Mouse (Mus musculus) brain, embryonic 14.5 days (tissue): ENCODE data around the gene Usp37. TPM values are rescaled to one million over a fixed set of nuclear protein-coding genes. Genes with fewer than 3 reads are reported as not detected.
"Not testable (repeated sequence)": the region's sequence is repeated elsewhere in the genome, so short reads cannot be mapped to it uniquely, and the experiment has no call there.

Experiments used
- DNase-seq: peaks from one replicate; pipeline ENCODE4 v3.0.0-alpha.2; 2011; ENCODE audit warnings: low read depth
- CTCF ChIP-seq: fragments of 200-500 bp; IDR thresholded peaks from 2 replicates; pipeline ENCODE4 v1.5.1; 2012; ENCODE audit warnings: inconsistent platforms, mild to moderate bottlenecking, moderate library complexity, borderline replicate concordance; ENCODE audit not compliant: insufficient read depth, insufficient read length; ENCODE audit errors: extremely low read depth
- POLR2A ChIP-seq: fragments of 200-500 bp; IDR thresholded peaks from 2 replicates; pipeline ENCODE4 v1.6.1; 2012; ENCODE audit warnings: mild to moderate bottlenecking, inconsistent platforms, borderline replicate concordance; ENCODE audit not compliant: poor library complexity, insufficient read depth, insufficient read length, severe bottlenecking; ENCODE audit errors: extremely low read depth
- polyA plus RNA-seq: library from polyadenylated mRNA; depleted of rRNA; stranded (reverse); fragments of >200 nt; gene quantifications from 2 replicates; pipeline ENCODE4 v1.2.3, GENCODE M21; 2012

Usp37 gene
- polyA plus RNA-seq, 1 experiment: 15.5 TPM

DNA sequence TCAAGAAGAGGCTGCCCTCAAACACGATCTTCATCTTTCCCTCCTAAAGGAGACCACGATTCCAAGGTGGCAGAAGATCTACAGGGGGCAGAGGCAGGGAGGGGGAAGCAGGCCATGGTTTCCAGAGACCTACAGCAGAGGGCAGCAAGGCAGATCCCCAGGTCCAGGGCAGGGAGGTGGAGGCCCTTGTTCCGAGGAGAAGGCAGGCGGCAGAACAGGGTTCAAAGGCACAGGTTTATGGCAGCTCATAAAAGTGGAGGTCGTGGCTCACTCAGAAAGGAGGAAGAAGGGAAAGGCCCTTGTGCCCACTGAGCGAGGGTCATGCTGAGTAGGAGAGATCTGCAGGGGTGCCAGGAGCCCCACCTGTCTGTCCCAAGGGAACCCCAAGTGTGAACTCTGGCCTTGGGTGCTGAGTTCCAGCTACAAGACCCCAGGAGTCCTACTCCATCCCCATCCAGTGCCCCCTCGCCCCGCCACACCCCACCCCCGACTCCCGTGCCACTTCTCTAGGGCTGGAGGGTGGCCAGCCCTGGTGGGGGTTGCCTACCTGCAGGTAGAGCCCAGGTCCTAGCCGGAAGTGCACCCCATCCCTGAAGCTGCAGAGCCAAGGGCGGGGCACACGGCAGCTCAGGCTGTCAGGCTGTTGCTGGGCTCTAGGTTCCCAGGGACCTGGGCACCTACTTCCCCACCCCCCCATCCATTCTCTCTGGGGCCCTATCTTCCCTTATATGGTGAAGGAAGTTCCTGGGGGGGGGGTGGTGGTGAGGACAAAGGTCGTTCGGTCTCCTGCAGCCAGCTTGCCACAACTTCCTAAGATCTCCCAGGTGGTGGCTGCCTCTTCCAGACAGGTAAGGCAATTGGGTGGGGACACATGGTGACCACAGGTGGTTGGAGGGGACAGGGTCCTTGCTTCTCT lies 135.2 kb downstream of the Usp37 start, which contains the start of gene Vil1:
Gene Vil1 (plus strand): TSS at position 788 of the 916 bp plus-strand sequence.
- TF ChIP-seq POLR2A (no peak), CTCF (no peak)
- no peak for DNase-seq

DNA sequence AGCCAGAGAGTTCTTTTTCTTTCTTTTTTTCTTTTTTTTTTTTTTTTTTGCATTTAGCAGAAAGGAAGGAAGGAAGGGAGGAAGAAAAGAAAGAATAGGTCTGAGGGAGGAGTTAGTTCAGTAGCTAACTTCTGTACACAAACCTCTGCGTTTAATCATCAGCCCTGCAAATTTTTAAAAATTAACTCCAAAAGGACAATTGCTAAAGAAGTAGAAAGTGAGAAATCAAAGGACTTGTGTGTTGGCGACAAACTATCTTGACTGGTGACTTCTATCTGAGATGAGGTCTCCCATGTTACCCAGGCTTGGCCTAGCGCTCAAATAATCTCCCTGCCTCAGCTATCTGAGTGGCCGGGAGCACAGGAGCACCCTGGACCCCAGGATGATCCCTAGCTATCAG lies 139.9 kb downstream of the Usp37 start:
- TF ChIP-seq CTCF (no peak), POLR2A (no peak)
- no peak for DNase-seq

DNA sequence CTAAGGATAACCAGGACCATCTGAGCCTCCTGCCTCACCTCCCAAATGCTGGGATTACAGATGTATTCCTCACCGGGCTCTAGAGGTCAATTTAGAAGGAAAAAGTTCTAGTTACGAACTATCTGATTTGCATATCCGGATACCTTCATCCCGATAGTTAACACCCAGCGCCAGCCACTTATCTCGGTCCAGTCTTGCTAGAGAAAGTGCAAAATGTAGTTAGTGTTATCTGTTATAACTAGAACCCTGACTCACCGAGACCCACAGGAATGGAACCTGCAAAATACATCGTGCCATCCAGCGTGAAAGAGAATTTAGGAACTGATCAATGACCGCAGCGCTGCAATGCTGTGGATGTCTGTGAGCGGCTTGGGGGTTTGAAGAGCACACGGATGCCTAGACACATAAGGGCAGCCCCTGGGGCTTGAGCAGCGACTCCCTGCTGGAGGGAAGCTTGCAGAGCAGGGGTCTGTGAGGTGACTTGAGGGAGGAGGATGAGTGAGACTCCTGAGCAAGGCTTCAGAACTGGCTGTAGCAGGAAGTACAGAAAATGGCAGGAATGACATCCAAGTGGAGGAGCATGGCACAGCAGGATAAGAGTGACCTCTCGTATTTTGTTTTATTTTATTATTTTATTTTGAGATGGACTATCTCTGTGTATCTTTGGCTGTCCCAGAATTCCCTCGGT lies 142.9 kb downstream of the Usp37 start:
- TF ChIP-seq POLR2A (no peak), CTCF (no peak)
- no peak for DNase-seq

DNA sequence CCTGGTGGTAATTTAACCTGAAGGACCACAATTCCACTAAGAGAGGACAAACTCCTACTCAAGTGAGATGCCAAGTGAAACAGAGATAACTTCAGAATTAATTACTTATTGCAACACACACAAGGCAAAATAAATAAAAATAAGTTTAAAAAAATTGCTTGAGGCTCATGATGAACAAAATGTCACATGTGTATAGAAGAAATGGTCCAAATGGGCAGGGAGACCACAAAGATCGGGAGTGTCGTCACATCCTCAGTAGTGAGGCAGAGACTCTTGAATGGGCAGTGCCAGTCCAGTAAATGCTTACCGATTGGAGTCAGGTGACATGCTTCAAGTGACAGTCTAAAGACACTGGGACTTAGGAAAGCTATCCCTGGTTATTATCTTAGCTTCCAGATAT lies 143.6 kb downstream of the Usp37 start:
- DNase-seq: no peak
- TF ChIP-seq CTCF (no peak), POLR2A (no peak)

DNA sequence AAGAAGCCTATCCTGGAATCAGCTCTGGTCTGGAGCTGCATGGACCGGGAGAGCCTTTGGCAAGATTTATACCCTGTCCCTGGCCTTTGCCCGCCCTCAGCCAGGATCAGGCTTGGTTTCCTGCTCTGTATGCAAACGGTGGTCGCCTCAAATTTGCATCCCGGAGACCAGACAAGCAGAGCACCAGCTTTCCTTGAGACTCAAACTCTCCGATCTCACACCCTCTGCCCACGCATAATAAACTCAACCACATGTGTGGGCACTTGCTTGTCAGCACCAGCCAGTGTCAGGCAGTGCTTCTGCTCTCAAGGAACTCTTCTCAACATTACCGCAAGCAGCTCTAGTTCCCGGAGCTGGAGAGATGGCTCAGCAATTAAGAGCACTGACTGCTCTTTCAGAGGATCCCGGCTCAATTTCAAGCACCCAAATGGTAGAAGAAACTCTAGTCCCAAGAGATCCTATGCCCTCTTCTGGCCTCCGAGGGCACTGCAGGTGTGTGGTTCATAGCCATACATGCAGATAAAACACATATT lies 146.1 kb downstream of the Usp37 start:
- TF ChIP-seq CTCF (peak; percentile 61; the same call in 1 of the 2 replicates), POLR2A (no peak)
- DNase-seq: peak; percentile 67

DNA sequence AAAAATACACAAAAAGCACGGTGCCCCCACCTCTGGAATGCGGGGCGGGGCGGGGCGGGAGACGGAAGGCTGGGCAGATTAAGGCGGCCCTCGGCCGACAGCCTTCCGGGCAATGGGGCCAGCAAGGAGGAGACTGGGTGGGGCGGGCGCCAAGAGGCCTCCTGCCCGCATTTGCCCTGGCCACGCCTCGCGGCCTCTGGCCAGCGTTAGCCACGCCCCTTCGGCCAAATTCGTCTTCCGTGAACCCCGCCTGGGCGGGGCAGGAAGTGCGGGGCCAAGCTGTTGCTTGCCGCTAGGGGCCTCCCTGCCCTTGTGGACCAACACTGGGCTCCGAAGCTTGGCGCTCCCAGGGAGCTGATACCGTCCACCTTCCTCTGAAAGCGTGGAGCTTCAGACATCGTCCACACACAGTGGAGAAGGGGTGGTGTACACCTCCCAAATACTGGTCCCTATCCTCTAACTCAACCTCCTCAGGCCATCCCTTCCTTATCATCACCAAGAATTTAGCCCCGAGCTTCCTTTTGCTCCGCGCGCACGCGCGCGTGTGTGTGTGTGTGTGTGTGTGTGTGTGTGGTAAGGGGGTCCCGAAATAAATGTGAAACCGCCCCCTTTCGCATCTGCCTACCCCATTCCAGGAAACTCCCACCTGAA lies 146.7 kb downstream of the Usp37 start:
- TF ChIP-seq POLR2A: no peak
- peak; percentile 66 for TF ChIP-seq CTCF
- DNase-seq: peak; percentile 96

DNA sequence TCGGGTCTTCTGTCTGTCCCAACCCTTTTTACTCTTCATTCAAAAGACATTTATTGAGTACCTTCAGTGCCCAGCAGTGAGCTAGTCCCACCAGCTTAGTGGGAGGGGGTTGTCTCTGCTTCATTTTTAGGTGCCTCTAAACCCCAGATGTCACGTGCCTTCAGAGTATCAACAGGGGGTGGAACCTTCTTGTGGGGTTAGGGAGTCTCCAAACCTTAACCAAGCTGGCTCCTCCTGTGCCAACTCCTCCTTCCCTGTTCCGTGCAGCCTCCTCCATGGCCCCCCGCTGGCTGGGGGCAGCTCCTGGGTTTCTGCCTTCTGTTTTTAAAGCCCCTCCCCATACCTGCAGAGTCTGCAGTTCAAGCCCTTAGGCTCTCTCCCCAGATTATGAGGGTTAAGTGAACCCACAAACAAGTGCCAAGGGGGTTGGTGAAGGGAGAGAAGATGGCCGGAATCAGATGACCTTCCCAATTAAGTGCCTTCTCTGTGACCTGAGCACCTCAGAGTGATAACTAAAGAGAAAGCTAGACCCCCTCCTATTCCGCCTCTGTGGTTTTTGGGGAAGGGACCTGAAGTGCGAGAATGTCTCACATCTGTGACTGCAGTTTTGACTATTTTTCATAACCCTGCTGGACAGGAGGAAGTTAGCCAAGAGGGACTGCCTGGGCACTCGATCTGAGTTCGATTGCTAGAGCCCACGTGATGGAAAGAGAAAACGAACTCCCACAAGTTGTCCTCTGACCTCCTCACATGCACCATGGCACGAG lies 147.4 kb downstream of the Usp37 start:
- DNase-seq: not testable (repeated sequence)

DNA sequence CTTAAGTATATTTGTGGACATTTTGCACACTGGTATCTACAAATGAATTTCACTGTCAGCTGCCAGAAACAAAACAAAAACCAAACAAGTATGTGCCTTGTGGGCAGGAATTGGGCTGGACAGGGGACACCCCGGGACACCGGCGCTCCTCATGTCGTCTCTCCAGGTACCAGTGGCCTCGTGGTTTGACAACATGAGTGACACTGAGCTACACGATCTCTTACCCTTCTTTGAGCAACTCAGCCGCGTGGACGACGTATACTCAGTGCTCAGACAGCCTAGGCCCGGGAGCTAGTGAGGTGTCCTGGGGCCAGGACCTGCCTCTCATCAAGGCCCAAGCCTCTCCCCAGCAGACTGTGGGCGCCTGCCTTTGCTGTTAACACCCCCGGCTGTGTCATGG lies 148.8 kb downstream of the Usp37 start:
- TF ChIP-seq CTCF (no peak), POLR2A (no peak)
- no peak for DNase-seq

DNA sequence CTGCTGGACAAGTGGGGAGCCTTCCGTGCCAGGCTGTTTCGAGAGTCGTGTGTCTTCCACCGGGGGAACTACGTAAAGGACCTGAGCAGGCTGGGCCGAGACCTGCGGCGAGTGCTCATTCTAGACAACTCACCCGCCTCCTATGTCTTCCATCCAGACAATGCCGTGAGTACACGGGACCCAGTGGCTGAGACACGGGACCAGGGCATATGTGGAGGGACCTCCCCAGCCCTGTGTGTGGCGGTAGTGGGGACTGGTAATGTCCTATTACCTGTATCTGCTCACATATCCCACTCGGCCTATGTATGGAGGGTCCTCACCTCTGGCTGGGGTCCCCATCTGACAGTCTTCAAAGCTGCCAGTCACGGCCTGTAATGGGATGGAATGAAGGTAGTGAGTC lies 149.2 kb downstream of the Usp37 start:
- DNase-seq: no peak
- no peak for TF ChIP-seq CTCF
- TF ChIP-seq POLR2A: no peak

DNA sequence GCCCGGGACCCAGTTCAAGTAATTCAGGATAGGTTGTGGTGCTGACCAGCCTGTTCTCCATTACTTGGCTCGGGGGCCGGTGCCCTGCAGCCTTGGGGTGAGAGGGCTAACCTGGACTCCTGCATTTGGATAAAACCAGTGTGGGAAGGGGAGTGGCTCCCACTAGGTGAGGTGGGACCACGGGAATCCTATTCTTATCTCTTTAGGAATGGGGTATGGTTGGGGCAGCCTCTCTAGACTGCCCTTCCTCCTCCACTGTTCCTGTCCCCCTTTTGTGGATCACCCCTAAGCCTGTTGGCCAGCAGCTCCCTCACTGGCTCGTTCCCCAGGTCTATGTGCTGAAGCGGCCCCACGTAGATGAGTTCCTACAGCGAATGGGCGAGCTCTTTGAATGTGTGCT lies 149.8 kb downstream of the Usp37 start:
- TF ChIP-seq CTCF (no peak), POLR2A (no peak)
- no peak for DNase-seq
